Mouse (Mus musculus) intestine, postnatal 0 days (tissue): ENCODE results near the gene Zfp109. TPM values are rescaled to one million over a fixed set of nuclear protein-coding genes. Genes with fewer than 3 reads are reported as not detected.

Source experiments
- ATAC-seq: fragments of 200-750 bp; cut with Nextera tagmentation; 2 replicates; pipeline ENCODE4 v1.8.0; 2017; ENCODE audit warnings: mild to moderate bottlenecking, moderate TSS enrichment, moderate library complexity
- H3K27ac ChIP-seq: fragments of 300-500 bp; sonication (generic); 2 replicates; pipeline ENCODE4 v1.5.1; 2014; ENCODE audit warnings: mild to moderate bottlenecking, low read depth, low read length, moderate library complexity
- H3K27me3 ChIP-seq: fragments of 300-500 bp; sonication (generic); replicated peaks from 2 replicates; pipeline ENCODE4 v1.6.1; 2014; ENCODE audit warnings: low read length, mixed read lengths; ENCODE audit not compliant: control insufficient read depth, insufficient read depth
- H3K36me3 ChIP-seq: fragments of 300-500 bp; sonication (generic); 2 replicates; pipeline ENCODE4 v1.6.1; 2014; ENCODE audit warnings: mild to moderate bottlenecking, moderate library complexity; ENCODE audit not compliant: control insufficient read depth, insufficient read depth
- H3K4me1 ChIP-seq: fragments of 300-500 bp; sonication (generic); replicated peaks from 2 replicates; pipeline ENCODE4 v1.6.1; 2014; ENCODE audit warnings: antibody characterized with exemption, low read length, mixed read lengths; ENCODE audit not compliant: control insufficient read depth, insufficient read depth
- H3K4me2 ChIP-seq: fragments of 300-500 bp; sonication (generic); replicated peaks from 2 replicates; pipeline ENCODE4 v1.6.1; 2014; ENCODE audit warnings: low read depth, mild to moderate bottlenecking, moderate library complexity
- H3K4me3 ChIP-seq: fragments of 300-500 bp; sonication (generic); 2 replicates; pipeline ENCODE4 v1.5.1; 2014; ENCODE audit warnings: low read depth, low read length
- H3K9ac ChIP-seq: fragments of 300-500 bp; sonication (generic); 2 replicates; pipeline ENCODE4 v1.6.1; 2014; ENCODE audit warnings: mild to moderate bottlenecking, low read depth, low read length
- H3K9me3 ChIP-seq: fragments of 300-500 bp; sonication (generic); 2 replicates; pipeline ENCODE4 v1.6.1; 2016; ENCODE audit warnings: mixed run types; ENCODE audit not compliant: control insufficient read depth
- CTCF ChIP-seq: sonication (generic); IDR thresholded peaks from 2 replicates; pipeline ENCODE4 v1.5.1; 2016; ENCODE audit warnings: low read depth, mild to moderate bottlenecking, control low read depth, antibody characterized with exemption, moderate library complexity
- WGBS: fragments of 180-500 bp; shearing (Covaris S2); extraction: QIAGEN DNeasy Blood & Tissue Kit; methylation state at CpG from one replicate; pipeline ENCODE4 v1.1.7; 2014; 5-methylcytosine and 5-hydroxymethylcytosine counted together
- polyA plus RNA-seq: library from polyadenylated mRNA; unstranded; fragments of >200 nt; fragmentation: Nextera tagmentation; extraction: Ambion mirVana; gene quantifications from 2 replicates; pipeline ENCODE4 v1.2.1, GENCODE M21; 2015

Gene Zfp109
- polyA plus RNA-seq, 1 experiment from 2014 or later, result 0.73 TPM

- peak overlapping the region; percentile 9; the same call in 1 of the 2 replicates for H3K27ac ChIP-seq
- no peaks in the 10 kb centered on the region for H3K9me3 ChIP-seq
- no peaks in the 10 kb centered on the region for H3K4me1 ChIP-seq
- no peak overlapping the region for H3K9ac ChIP-seq
- TF ChIP-seq CTCF, result no peak
- peak; percentile 90 for ATAC-seq
- no peak overlapping the region for H3K4me2 ChIP-seq
- WGBS, result 63% methylated on average over 4 of the region's 4 CpGs
- no peaks in the 10 kb centered on the region for H3K27me3 ChIP-seq
- peaks cover 17% of the 10 kb centered on the region for H3K36me3 ChIP-seq
- no peak overlapping the region for H3K4me3 ChIP-seq
Observed at GRCm38 (mm10) chr7:24260000-24260312, 22.6 kb upstream of the Zfp109 start.

- TF ChIP-seq CTCF, result no peak
- Histone ChIP-seq H3K9me3 (no peaks in the 10 kb centered on the region), H3K36me3 (peaks cover 17% of the 10 kb centered on the region), H3K4me1 (no peaks in the 10 kb centered on the region), H3K27ac (no peak overlapping the region), H3K27me3 (no peaks in the 10 kb centered on the region), H3K4me2 (no peak overlapping the region), H3K9ac (no peak overlapping the region), H3K4me3 (no peak overlapping the region)
- WGBS, result 83% methylated on average over 13 of the region's 13 CpGs
- ATAC-seq, result no peak; the same call in 1 of the 2 replicates
Observed at GRCm38 (mm10) chr7:24259306-24259999, 22.1 kb upstream of the Zfp109 start.

GRCm38 (mm10) chr7:24254633-24255474 is 17.5 kb upstream of the Zfp109 start, which contains the start of gene Zfp108:
TSS of gene Zfp108 (plus strand) at chr7:24254794.
- peak; percentile 78 for ATAC-seq
- H3K27me3 ChIP-seq, result no peaks in the 10 kb centered on the region
- H3K4me3 ChIP-seq, result peak within 1 kb of the TSS; percentile 54
- H3K9ac ChIP-seq, result peak within 1 kb of the TSS; percentile 58
- no peak for TF ChIP-seq CTCF
- H3K36me3 ChIP-seq, result no peaks in the 10 kb centered on the region
- no peaks in the 10 kb centered on the region for H3K9me3 ChIP-seq
- 15% methylated on average over 21 of the region's 21 CpGs for WGBS
- no peak within 1 kb of the TSS; the same call in 1 of the 2 replicates for H3K27ac ChIP-seq
- peak within 1 kb of the TSS; percentile 83 for H3K4me2 ChIP-seq
- H3K4me1 ChIP-seq, result no peaks in the 10 kb centered on the region

GRCm38 (mm10) chr7:24253779-24254615 is 16.6 kb upstream of the Zfp109 start:
- Histone ChIP-seq H3K27me3 (no peaks in the 10 kb centered on the region), H3K36me3 (no peaks in the 10 kb centered on the region), H3K27ac (no peak overlapping the region), H3K4me1 (no peaks in the 10 kb centered on the region), H3K9ac (no peak overlapping the region), H3K4me2 (peak overlapping the region; percentile 83), H3K4me3 (peak overlapping the region; percentile 54), H3K9me3 (no peaks in the 10 kb centered on the region)
- no peak for TF ChIP-seq CTCF
- WGBS, result 57% methylated on average over 9 of the region's 9 CpGs
- ATAC-seq, result peak; percentile 15; the same call in 1 of the 2 replicates

GRCm38 (mm10) chr7:24211343-24211742 is 26.0 kb downstream of the Zfp109 start, which contains the start of gene Zfp111:
TSS of gene Zfp111 (minus strand) at chr7:24211443.
- 0 out of 2 replicates have a peak, but pooled peaks cover 2% of the 10 kb centered on the region for H3K9me3 ChIP-seq
- no peak within 1 kb of the TSS for H3K4me2 ChIP-seq
- 76% methylated on average over 5 of the region's 5 CpGs for WGBS
- no peak within 1 kb of the TSS for H3K27ac ChIP-seq
- H3K4me3 ChIP-seq, result no peak within 1 kb of the TSS
- no peak within 1 kb of the TSS for H3K9ac ChIP-seq
- H3K27me3 ChIP-seq, result no peaks in the 10 kb centered on the region
- H3K4me1 ChIP-seq, result no peaks in the 10 kb centered on the region
- no peaks in the 10 kb centered on the region for H3K36me3 ChIP-seq
- ATAC-seq, result no peak
- TF ChIP-seq CTCF, result no peak
